Mouse (Mus musculus): ENCODE results near the gene Catsperz. TPM values are rescaled to one million over a fixed set of nuclear protein-coding genes. Genes with fewer than 3 reads are reported as not detected.

Catsperz gene
- total RNA-seq, 1 experiment from 2014 or later, result not detected

GRCm38 (mm10) chr19:6876799-6877198, 48.4 kb downstream of the Catsperz start:
- no peak for ATAC-seq (replicated peaks; ENCODE audit: insufficient number of reproducible peaks, low FRiP score, low TSS enrichment, poor library complexity, severe bottlenecking)

GRCm38 (mm10) chr19:6875834-6876233, 49.3 kb downstream of the Catsperz start:
- ATAC-seq (replicated peaks; ENCODE audit: insufficient number of reproducible peaks, low FRiP score, low TSS enrichment, poor library complexity, severe bottlenecking), result no peak

- ATAC-seq (replicated peaks; ENCODE audit: insufficient number of reproducible peaks, low FRiP score, low TSS enrichment, poor library complexity, severe bottlenecking), result no peak
These were observed 50.9 kb downstream of the Catsperz start for GRCm38 (mm10) chr19:6874257-6874656.

GRCm38 (mm10) chr19:6872701-6873100, 52.5 kb downstream of the Catsperz start:
- no peak for ATAC-seq (replicated peaks; ENCODE audit: insufficient number of reproducible peaks, low FRiP score, low TSS enrichment, poor library complexity, severe bottlenecking)

Other genes with a start within 250 kb of the Catsperz start
- 11.8 to 24.6 TPM (median 20.5 TPM) in 3 replicates for gene Rps6ka4, start 84.7 kb downstream of the Catsperz start, total RNA-seq (2017)
- 92.9 to 171 TPM (median 102 TPM) in 3 replicates for gene Ccdc88b, start 67.2 kb downstream of the Catsperz start, total RNA-seq (2017)
- 84.5 to 135 TPM (median 85.6 TPM) in 3 replicates for gene Trmt112, start 15.7 kb downstream of the Catsperz start, total RNA-seq (2017)
- 520 to 936 TPM (median 803 TPM) in 3 replicates for gene Prdx5, start 15.3 kb downstream of the Catsperz start, total RNA-seq (2017)
- gene Esrra, start 3.6 kb downstream of the Catsperz start, total RNA-seq (2017), result 39.1 to 50.2 TPM (median 46.8 TPM) in 3 replicates
- gene Kcnk4, start 9.1 kb upstream of the Catsperz start, total RNA-seq (2017), result not detected in 3 replicates
- 9.3 to 26.0 TPM (median 10.3 TPM) in 3 replicates for gene Bad, start 16.5 kb upstream of the Catsperz start, total RNA-seq (2017)
- 13.1 to 16.8 TPM (median 14.2 TPM) in 3 replicates for gene Gpr137, start 17.1 kb upstream of the Catsperz start, total RNA-seq (2017)
- 31.2 to 34.4 TPM (median 33.6 TPM) in 3 replicates for gene Ppp1r14b, start 49.6 kb upstream of the Catsperz start, total RNA-seq (2017)
- 9.2 to 17.4 TPM (median 15.8 TPM) in 3 replicates for gene Plcb3, start 51.1 kb upstream of the Catsperz start, total RNA-seq (2017)
- gene Fkbp2, start 55.1 kb upstream of the Catsperz start, total RNA-seq (2017), result 62.9 to 104 TPM (median 63.6 TPM) in 3 replicates
- 0.43 to 3.0 TPM (median 1.8 TPM) in 3 replicates for gene Vegfb, start 62.3 kb upstream of the Catsperz start, total RNA-seq (2017)
- gene Dnajc4, start 67.2 kb upstream of the Catsperz start, total RNA-seq (2017), result 20.1 to 34.0 TPM (median 27.0 TPM) in 3 replicates
- 8.8 to 12.2 TPM (median 9.7 TPM) in 3 replicates for gene Nudt22, start 70.7 kb upstream of the Catsperz start, total RNA-seq (2017)
- 2.5 to 5.0 TPM (median 3.0 TPM) in 3 replicates for gene Trpt1, start 70.8 kb upstream of the Catsperz start, total RNA-seq (2017)
- 265 to 357 TPM (median 285 TPM) in 3 replicates for gene Fermt3, start 94.1 kb upstream of the Catsperz start, total RNA-seq (2017)
- 86.9 to 106 TPM (median 100 TPM) in 3 replicates for gene Stip1, start 114.6 kb upstream of the Catsperz start, total RNA-seq (2017)
- gene Macrod1, start 131.4 kb upstream of the Catsperz start, total RNA-seq (2017), result 0.32 to 1.8 TPM in 2 of 3 replicates, not detected in the other
- gene Flrt1, start 180.3 kb upstream of the Catsperz start, total RNA-seq (2017), result 0.10 TPM in 1 of 3 replicates, not detected in the others